Mouse (Mus musculus) macrophage (primary cell): ENCODE measurements around the gene Fzd2. TPM values are rescaled to one million over a fixed set of nuclear protein-coding genes. Genes with fewer than 3 reads are reported as not detected.

Experiments used
- H3K27ac ChIP-seq: fragments of 350-480 bp; formaldehyde crosslinking; 2 replicates; pipeline ENCODE4 v1.9.0; 2021
- H3K36me3 ChIP-seq: fragments of 350-480 bp; formaldehyde crosslinking; 2 replicates; pipeline ENCODE4 v1.9.0; 2021; ENCODE audit errors: inconsistent target
- H3K4me3 ChIP-seq: fragments of 350-480 bp; formaldehyde crosslinking; 2 replicates; pipeline ENCODE4 v1.9.0; 2021; ENCODE audit errors: inconsistent target
- H3K79me2 ChIP-seq: fragments of 350-480 bp; formaldehyde crosslinking; 2 replicates; pipeline ENCODE4 v1.9.0; 2021; ENCODE audit errors: inconsistent target
- WGBS: methylation state at CpG from one replicate; pipeline ENCODE4 v1.1.7; 2026; ENCODE audit warnings: inconsistent platforms; ENCODE audit not compliant: missing documents; 5-methylcytosine and 5-hydroxymethylcytosine counted together
- polyA plus RNA-seq: library from polyadenylated mRNA; stranded (reverse); fragments of 250-400 nt; gene quantifications from 3 replicates; pipeline ENCODE4 v1.2.4, GENCODE M21; 2018; ENCODE audit warnings: inconsistent platforms

Fzd2 gene
- polyA plus RNA-seq, 1 experiment from 2014 or later = not detected

- WGBS = 87% methylated on average over 8 of the region's 8 CpGs
- no peak overlapping the region for H3K4me3 ChIP-seq
- no peak overlapping the region for H3K27ac ChIP-seq
- H3K36me3 ChIP-seq = no peaks in the 10 kb centered on the region
- H3K79me2 ChIP-seq = no peaks in the 10 kb centered on the region
Observed at GRCm38 (mm10) chr11:102655888-102656287, 51.7 kb downstream of the Fzd2 start.

GRCm38 (mm10) chr11:102656326-102656926 lies 52.2 kb downstream of the Fzd2 start:
- H3K4me3 ChIP-seq = no peak overlapping the region; the same call in 1 of the 2 replicates
- H3K79me2 ChIP-seq = no peaks in the 10 kb centered on the region
- H3K27ac ChIP-seq = no peak overlapping the region
- no peaks in the 10 kb centered on the region for H3K36me3 ChIP-seq
- WGBS = 15% methylated on average over 4 of the region's 4 CpGs

DNA sequence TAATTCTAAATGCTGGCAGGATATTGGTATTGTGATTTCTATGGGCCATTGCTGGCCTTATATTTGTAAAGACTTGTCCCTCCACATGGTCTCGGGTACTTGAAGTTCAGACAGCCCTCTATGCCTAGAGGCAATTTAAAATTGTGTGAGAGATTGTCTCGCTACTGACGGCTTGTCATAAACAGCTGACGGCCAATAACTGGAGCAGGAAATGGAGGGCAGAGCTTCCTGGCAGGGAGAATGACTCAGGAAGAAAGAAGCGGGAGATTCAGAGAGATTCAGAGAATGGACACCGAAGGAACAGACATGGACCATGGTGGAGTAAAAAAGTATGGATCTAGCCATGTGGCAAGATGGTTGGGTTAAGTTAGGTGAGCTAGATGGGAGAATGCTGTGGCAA lies 52.7 kb downstream of the Fzd2 start:
- Histone ChIP-seq H3K79me2 (no peaks in the 10 kb centered on the region), H3K27ac (no peak overlapping the region), H3K4me3 (no peak overlapping the region; the same call in 1 of the 2 replicates), H3K36me3 (no peaks in the 10 kb centered on the region)
- WGBS = 12% methylated on average over 6 of the region's 6 CpGs

Other genes with a start within 250 kb of the Fzd2 start
- gene Slc4a1, start 238.2 kb upstream of the Fzd2 start, polyA plus RNA-seq = not detected in 3 replicates
- gene Rundc3a, start 211.0 kb upstream of the Fzd2 start, polyA plus RNA-seq = 0.12 to 1.0 TPM (median 0.30 TPM) in 3 replicates
- 110 to 131 TPM (median 120 TPM) in 3 replicates for gene Slc25a39, start 196.4 kb upstream of the Fzd2 start, polyA plus RNA-seq
- gene Grn, start 174.1 kb upstream of the Fzd2 start, polyA plus RNA-seq = 2,366 to 2,992 TPM (median 2,461 TPM) in 3 replicates
- not detected in 3 replicates for gene Fam171a2, start 156.7 kb upstream of the Fzd2 start, polyA plus RNA-seq
- gene Itga2b, start 134.3 kb upstream of the Fzd2 start, polyA plus RNA-seq = 0.73 to 0.90 TPM (median 0.79 TPM) in 3 replicates
- 14.4 to 21.0 TPM (median 17.4 TPM) in 3 replicates for gene Gpatch8, start 48.0 kb upstream of the Fzd2 start, polyA plus RNA-seq
- gene Gm11627, start 24.9 kb upstream of the Fzd2 start, polyA plus RNA-seq = not detected in 3 replicates
- gene Meioc, start 59.3 kb downstream of the Fzd2 start, polyA plus RNA-seq = not detected in 3 replicates
- 19.1 to 24.1 TPM (median 22.5 TPM) in 3 replicates for gene Ccdc43, start 93.4 kb downstream of the Fzd2 start, polyA plus RNA-seq
- gene Adam11, start 157.0 kb downstream of the Fzd2 start, polyA plus RNA-seq = 0.16 TPM in 1 of 3 replicates, not detected in the others
- gene Gjc1, start 215.3 kb downstream of the Fzd2 start, polyA plus RNA-seq = 0.12 TPM in 1 of 3 replicates, not detected in the others
- gene Higd1b, start 231.5 kb downstream of the Fzd2 start, polyA plus RNA-seq = not detected in 3 replicates